Mouse (Mus musculus): Measurements from ENCODE around the gene Acap1. TPM values are rescaled to one million over a fixed set of nuclear protein-coding genes. Genes with fewer than 3 reads are reported as not detected.
"Not testable (repeated sequence)": the region's sequence is repeated elsewhere in the genome, so short reads cannot be mapped to it uniquely, and the experiment has no call there.

Gene Acap1
- polyA plus RNA-seq, 1 experiment from 2014 or later, result 0.83 TPM

DNA sequence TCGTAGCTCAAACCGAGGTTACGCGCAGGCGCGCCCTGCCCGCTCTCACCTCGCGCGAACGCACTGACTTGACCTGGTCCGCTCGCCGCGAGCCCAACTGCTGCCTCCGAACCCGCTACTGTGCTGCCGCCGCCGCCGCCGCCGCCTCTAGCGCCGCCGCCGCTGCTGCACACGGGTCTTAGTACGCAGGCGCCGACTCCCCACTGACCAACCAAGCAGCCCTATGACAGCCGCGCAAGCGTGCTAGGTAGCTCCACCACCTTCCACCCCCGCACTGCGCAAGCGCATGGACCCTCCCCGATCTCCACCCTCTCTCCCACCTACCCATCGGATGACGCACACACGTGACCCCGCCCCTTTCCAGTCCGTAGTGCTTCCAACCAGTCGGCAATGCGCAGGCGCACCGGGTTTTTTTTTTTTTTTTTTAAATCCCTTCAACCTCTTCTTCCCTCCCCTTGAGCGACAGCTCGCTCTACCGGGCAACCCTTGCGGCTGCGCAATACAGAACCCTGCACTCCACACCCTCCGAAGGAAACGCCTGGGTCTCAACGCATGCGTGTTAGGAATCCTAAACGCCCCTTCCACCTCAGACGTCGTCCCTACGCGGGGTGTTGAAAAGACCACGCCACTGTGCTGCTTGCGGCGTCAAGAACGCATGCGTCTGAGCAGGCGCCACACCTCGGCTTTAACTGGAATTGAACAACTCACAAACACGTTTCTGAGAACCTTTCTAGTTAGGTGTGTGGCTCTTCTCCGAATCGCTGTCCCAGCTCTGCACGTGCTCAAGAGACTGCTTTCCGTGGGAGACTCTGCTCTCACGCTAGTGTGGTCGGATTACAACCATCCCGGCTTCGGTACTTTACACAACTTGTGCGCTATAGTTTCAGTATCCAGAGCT, 26.0 kb upstream of the Acap1 start, which contains the start of gene Eif5a:
TSS of gene Eif5a (minus strand) at position 845 of the 898 bp plus-strand sequence.
- Histone ChIP-seq H3K27ac (ENCODE audit: low read depth) (peak within 1 kb of the TSS; percentile 97), H3K4me3 (ENCODE audit: low read depth, low read length) (peak within 1 kb of the TSS; percentile 97), H3K4me2 (peak within 1 kb of the TSS; percentile 67), H3K27me3 (ENCODE audit: insufficient read depth, low read length) (no peaks in the 10 kb centered on the region), H3K4me1 (ENCODE audit: insufficient read depth) (peaks cover 4% of the 10 kb centered on the region; the same call in 1 of the 2 replicates), H3K9me3 (ENCODE audit: low read depth, low read length) (no peaks in the 10 kb centered on the region), H3K9ac (peak within 1 kb of the TSS; percentile 98), H3K36me3 (ENCODE audit: insufficient read depth) (peaks cover 32% of the 10 kb centered on the region)
- peak; percentile 76 for TF ChIP-seq CTCF (IDR thresholded peaks at IDR 0.05; ENCODE audit: low read depth)
- ATAC-seq (ENCODE audit: insufficient read depth) (peak; percentile 95), DNase-seq (peak; percentile 100)
- WGBS, result under 1% methylated on average over 78 of the region's 78 CpGs

DNA sequence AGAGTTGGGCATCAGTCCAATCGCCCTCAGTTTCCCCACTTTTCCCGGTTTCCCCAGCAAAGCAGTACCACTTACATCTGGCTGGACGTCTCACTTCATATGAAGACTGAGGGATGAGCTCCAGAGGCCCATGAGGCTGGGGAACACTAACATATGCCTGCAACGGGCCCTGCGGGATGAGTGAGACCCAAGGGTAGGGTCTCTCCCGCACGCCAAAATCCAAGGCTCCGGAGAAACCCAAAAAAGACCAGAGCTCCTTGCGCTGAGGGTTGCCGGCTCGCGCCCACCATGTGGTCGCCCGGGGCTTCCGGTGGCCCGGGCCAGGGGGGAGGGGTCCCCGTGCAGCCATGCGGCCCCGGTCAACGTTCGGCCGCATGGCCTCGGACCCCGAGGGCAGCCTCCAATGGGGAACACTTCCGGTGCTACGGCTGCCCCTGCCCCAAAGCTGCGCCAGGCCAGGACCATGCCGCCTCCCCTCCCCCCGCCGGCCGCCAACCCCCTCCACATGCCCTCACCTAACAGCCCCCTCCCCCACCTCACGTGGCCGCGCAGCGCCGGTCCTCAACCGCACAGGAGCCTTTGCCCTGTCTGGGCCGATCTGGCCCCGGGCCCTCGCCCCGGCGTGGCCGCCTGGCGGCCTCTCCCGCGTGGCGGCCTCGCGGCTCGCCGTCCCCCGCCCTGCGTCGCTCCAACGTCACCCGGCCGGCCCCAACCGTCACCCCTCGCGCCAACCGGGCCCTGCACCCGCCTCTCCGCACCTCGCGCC, 25.1 kb upstream of the Acap1 start:
- WGBS, result under 1% methylated on average over 48 of the region's 65 CpGs
- Histone ChIP-seq H3K9me3 (ENCODE audit: low read depth, low read length) (no peaks in the 10 kb centered on the region), H3K27ac (ENCODE audit: low read depth) (peak overlapping the region; percentile 97), H3K4me1 (ENCODE audit: insufficient read depth) (peaks cover 7% of the 10 kb centered on the region; the same call in 1 of the 2 replicates), H3K36me3 (ENCODE audit: insufficient read depth) (peaks cover 41% of the 10 kb centered on the region), H3K27me3 (ENCODE audit: insufficient read depth, low read length) (no peaks in the 10 kb centered on the region), H3K4me2 (peak overlapping the region; percentile 67), H3K9ac (peak overlapping the region; percentile 98), H3K4me3 (ENCODE audit: low read depth, low read length) (peak overlapping the region; percentile 97)
- peak; percentile 39 for DNase-seq
- no peak for TF ChIP-seq CTCF (IDR thresholded peaks at IDR 0.05; ENCODE audit: low read depth)
- peak; percentile 21 for ATAC-seq (ENCODE audit: insufficient read depth)

- Histone ChIP-seq H3K27me3 (ENCODE audit: insufficient read depth, low read length) (no peaks in the 10 kb centered on the region), H3K4me2 (peak overlapping the region; percentile 67), H3K4me1 (ENCODE audit: insufficient read depth) (peaks cover 7% of the 10 kb centered on the region; the same call in 1 of the 2 replicates), H3K27ac (ENCODE audit: low read depth) (peak overlapping the region; percentile 97), H3K9me3 (ENCODE audit: low read depth, low read length) (no peaks in the 10 kb centered on the region), H3K36me3 (ENCODE audit: insufficient read depth) (peaks cover 48% of the 10 kb centered on the region), H3K9ac (peak overlapping the region; percentile 98), H3K4me3 (ENCODE audit: low read depth, low read length) (peak overlapping the region; percentile 97)
- ATAC-seq (ENCODE audit: insufficient read depth) (no peak), DNase-seq (peak; percentile 82)
- no peak for TF ChIP-seq CTCF (IDR thresholded peaks at IDR 0.05; ENCODE audit: low read depth)
- 2% methylated on average over 17 of the region's 17 CpGs for WGBS
These were observed 24.4 kb upstream of the Acap1 start for GRCm38 (mm10) chr11:69919661-69920265.

GRCm38 (mm10) chr11:69919053-69919452, 23.7 kb upstream of the Acap1 start:
- Histone ChIP-seq H3K27ac (ENCODE audit: low read depth) (peak overlapping the region; percentile 97), H3K27me3 (ENCODE audit: insufficient read depth, low read length) (no peaks in the 10 kb centered on the region), H3K4me1 (ENCODE audit: insufficient read depth) (peaks cover 7% of the 10 kb centered on the region; the same call in 1 of the 2 replicates), H3K9me3 (ENCODE audit: low read depth, low read length) (no peaks in the 10 kb centered on the region), H3K36me3 (ENCODE audit: insufficient read depth) (peaks cover 49% of the 10 kb centered on the region), H3K9ac (peak overlapping the region; percentile 98), H3K4me3 (ENCODE audit: low read depth, low read length) (peak overlapping the region; percentile 97), H3K4me2 (peak overlapping the region; percentile 67)
- no peak for TF ChIP-seq CTCF (IDR thresholded peaks at IDR 0.05; ENCODE audit: low read depth)
- WGBS, result 78% methylated on average over 9 of the region's 9 CpGs
- DNase-seq, result no peak
- no peak for ATAC-seq (ENCODE audit: insufficient read depth)

GRCm38 (mm10) chr11:69918118-69918517, 22.8 kb upstream of the Acap1 start:
- WGBS, result 81% methylated on average over 5 of the region's 5 CpGs
- H3K9ac ChIP-seq, result no peak overlapping the region
- no peaks in the 10 kb centered on the region for H3K27me3 ChIP-seq (ENCODE audit: insufficient read depth, low read length)
- H3K4me2 ChIP-seq, result no peak overlapping the region
- TF ChIP-seq CTCF (IDR thresholded peaks at IDR 0.05; ENCODE audit: low read depth), result no peak
- no peak for ATAC-seq (ENCODE audit: insufficient read depth)
- H3K36me3 ChIP-seq (ENCODE audit: insufficient read depth), result peaks cover 54% of the 10 kb centered on the region
- peaks cover 7% of the 10 kb centered on the region; the same call in 1 of the 2 replicates for H3K4me1 ChIP-seq (ENCODE audit: insufficient read depth)
- H3K9me3 ChIP-seq (ENCODE audit: low read depth, low read length), result no peaks in the 10 kb centered on the region
- no peak overlapping the region for H3K27ac ChIP-seq (ENCODE audit: low read depth)
- H3K4me3 ChIP-seq (ENCODE audit: low read depth, low read length), result no peak overlapping the region
- no peak for DNase-seq

DNA sequence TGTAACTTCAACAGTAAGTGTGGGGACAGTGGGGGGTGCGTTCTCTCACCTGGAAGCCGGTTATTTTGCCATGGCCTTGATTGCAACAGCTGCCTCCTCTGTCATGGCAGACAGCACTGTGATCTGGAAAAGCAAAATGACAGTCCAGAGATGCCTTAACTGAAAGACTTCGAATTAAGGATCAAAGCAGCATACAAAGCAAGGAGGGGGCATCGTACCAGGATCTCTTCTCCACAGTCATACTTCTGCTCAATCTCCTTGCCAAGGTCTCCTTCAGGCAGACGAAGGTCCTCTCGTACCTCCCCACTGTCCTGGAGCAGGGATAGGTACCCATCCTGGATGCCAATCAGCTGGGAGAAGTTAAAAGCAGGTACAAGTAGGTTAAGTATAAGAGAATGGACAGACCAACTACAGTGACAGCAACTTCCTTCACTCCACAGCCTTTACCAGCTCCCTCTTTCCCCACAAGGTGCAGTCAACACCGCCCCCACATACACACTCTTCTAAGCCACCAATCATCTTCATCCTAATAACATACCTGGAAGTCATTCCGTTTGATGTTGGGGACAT, 22.1 kb upstream of the Acap1 start:
- H3K27me3 ChIP-seq (ENCODE audit: insufficient read depth, low read length), result no peaks in the 10 kb centered on the region
- no peak overlapping the region for H3K27ac ChIP-seq (ENCODE audit: low read depth)
- H3K4me1 ChIP-seq (ENCODE audit: insufficient read depth), result peaks cover 7% of the 10 kb centered on the region; the same call in 1 of the 2 replicates
- H3K9me3 ChIP-seq (ENCODE audit: low read depth, low read length), result no peaks in the 10 kb centered on the region
- no peak overlapping the region for H3K4me3 ChIP-seq (ENCODE audit: low read depth, low read length)
- no peak overlapping the region for H3K4me2 ChIP-seq
- no peak for DNase-seq
- H3K36me3 ChIP-seq (ENCODE audit: insufficient read depth), result peaks cover 59% of the 10 kb centered on the region
- WGBS, result 84% methylated on average over 8 of the region's 8 CpGs
- no peak overlapping the region for H3K9ac ChIP-seq
- ATAC-seq (ENCODE audit: insufficient read depth), result no peak
- TF ChIP-seq CTCF (IDR thresholded peaks at IDR 0.05; ENCODE audit: low read depth), result no peak

DNA sequence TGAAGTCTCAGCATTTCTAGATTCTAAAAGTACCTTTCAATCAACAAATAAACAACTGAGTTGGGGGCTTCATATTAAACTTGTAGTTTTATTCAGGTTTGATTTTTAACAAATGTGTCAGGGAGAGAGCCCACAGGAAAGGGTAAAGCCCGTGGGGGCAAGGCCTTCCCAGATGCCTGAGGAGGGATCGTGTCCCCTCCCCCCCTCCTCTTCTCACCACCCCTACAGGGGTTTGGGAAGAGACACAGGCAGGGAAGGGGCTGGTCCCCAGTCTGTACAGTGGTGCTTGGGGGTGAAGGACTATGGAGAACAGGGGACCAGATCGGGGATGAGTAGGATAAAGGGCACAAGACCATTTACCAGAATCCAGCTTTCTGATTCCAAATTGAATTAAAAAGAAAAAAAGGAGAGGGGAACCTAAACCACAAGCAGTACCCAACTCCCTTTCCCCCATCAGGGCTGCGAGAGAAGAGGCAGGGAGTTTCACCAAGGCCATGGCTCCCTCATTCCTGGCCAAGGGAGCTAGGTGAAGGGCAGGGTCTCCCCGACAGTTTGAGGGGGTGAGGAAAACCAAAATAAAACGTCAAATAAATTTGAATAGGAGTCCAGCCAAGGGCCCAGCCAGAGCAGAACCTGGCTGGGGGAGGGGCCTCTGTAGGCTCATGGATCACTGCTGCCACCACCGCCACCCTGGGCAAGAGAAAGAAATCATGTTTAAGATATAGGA, 21.5 kb upstream of the Acap1 start:
- peak overlapping the region; percentile 97; the same call in 1 of the 2 replicates for H3K4me2 ChIP-seq
- 51% methylated on average over 7 of the region's 7 CpGs for WGBS
- peaks cover 65% of the 10 kb centered on the region for H3K36me3 ChIP-seq (ENCODE audit: insufficient read depth)

More for the DNA sequence above, 21.5 kb upstream of the Acap1 start:
- not testable (repeated sequence) for H3K9ac ChIP-seq; ATAC-seq (ENCODE audit: insufficient read depth); H3K27ac ChIP-seq (ENCODE audit: low read depth); H3K9me3 ChIP-seq (ENCODE audit: low read depth, low read length); H3K4me1 ChIP-seq (ENCODE audit: insufficient read depth); DNase-seq; H3K4me3 ChIP-seq (ENCODE audit: low read depth, low read length); H3K27me3 ChIP-seq (ENCODE audit: insufficient read depth, low read length)
